Mouse (Mus musculus) G1E (cell line): ENCODE data around the gene Clns1a.

Experiments used
- CTCF ChIP-seq: IDR thresholded peaks from 2 replicates; pipeline ENCODE4 v1.5.1; 2012; ENCODE audit warnings: low read depth, low read length, inconsistent platforms, mixed read lengths
- GATA1 ChIP-seq: IDR thresholded peaks from 2 replicates; pipeline ENCODE4 v1.6.1; 2012; ENCODE audit warnings: borderline replicate concordance, low read length, inconsistent platforms, mixed read lengths

DNA sequence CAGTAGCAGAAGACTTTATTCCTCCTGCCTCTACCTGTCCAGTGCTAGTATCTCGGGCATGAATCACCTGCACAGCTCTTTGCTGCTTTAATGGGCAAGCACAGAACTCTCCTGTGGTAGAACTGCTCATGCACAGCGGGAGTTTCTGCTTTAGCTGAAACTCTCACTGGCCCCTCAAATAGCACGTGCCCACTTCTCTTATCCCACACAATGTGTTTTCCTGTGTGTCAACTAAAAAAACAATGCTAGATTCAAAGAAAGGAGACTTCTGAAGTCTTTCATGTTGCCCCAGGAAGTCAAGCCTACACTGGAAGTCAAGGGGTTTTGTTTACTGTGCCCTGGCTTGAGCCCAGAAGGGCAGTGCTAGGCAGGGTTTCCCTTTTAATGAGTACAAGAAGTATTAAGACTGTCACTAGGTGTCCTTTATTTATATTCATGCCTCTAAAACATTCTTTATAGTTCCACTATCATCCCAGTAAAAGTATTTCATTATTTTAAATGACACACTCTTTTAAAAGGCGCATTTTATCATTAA lies 39.5 kb downstream of the Clns1a start:
- TF ChIP-seq CTCF (no peak), GATA1 (no peak)
